Mouse (Mus musculus) gastrocnemius, adult 8-10 months (tissue): ENCODE data around the gene Ficd. TPM values are rescaled to one million over a fixed set of nuclear protein-coding genes. Genes with fewer than 3 reads are reported as not detected.
A peak's percentile ranks its signal among the peaks of the same experiment; 100 is the strongest.
"Not testable (repeated sequence)": the region's sequence is repeated elsewhere in the genome, so short reads cannot be mapped to it uniquely, and the experiment has no call there.

Source experiments
- DNase-seq, 2 experiments: peaks; one replicate each; pipeline ENCODE4 v3.0.0; 2022; ENCODE audit warnings: low spot score in 2 of 2
- total RNA-seq, 4 experiments: library from RNA; stranded (reverse); gene quantifications; 2 replicates each; pipeline ENCODE4 v1.2.4; 2022

The Ficd gene
- total RNA-seq, 4 experiments from 2014 or later, result 9.6 to 9.8 (median 9.7) TPM

GRCm38 (mm10) chr5:113772905-113773519 is 37.4 kb downstream of the Ficd start:
- DNase-seq, result no peak

- peak; percentile 79 to 85 for DNase-seq
Measured at GRCm38 (mm10) chr5:113773664-113774063, 38.1 kb downstream of the Ficd start.

GRCm38 (mm10) chr5:113775585-113775984 is 40.0 kb downstream of the Ficd start:
- DNase-seq, result no peak

- no peak for DNase-seq
Measured at GRCm38 (mm10) chr5:113776128-113776895, 40.7 kb downstream of the Ficd start.

GRCm38 (mm10) chr5:113776896-113777226 is 41.3 kb downstream of the Ficd start:
- DNase-seq, result no peak

GRCm38 (mm10) chr5:113777728-113778127 is 42.1 kb downstream of the Ficd start:
- not testable (repeated sequence) for DNase-seq

GRCm38 (mm10) chr5:113779569-113779968 is 44.0 kb downstream of the Ficd start:
- DNase-seq, result no peak

GRCm38 (mm10) chr5:113780082-113780752 is 44.6 kb downstream of the Ficd start:
- no peak for DNase-seq

- DNase-seq, result no peak
Measured at GRCm38 (mm10) chr5:113780763-113781162, 45.2 kb downstream of the Ficd start.

- no peak for DNase-seq
Measured at GRCm38 (mm10) chr5:113781254-113781653, 45.7 kb downstream of the Ficd start.

- DNase-seq, result no peak
Measured at GRCm38 (mm10) chr5:113781875-113782274, 46.3 kb downstream of the Ficd start.

- no peak for DNase-seq
Measured at GRCm38 (mm10) chr5:113782624-113783023, 47.0 kb downstream of the Ficd start.

GRCm38 (mm10) chr5:113783581-113784001 is 48.0 kb downstream of the Ficd start:
- DNase-seq, result no peak

GRCm38 (mm10) chr5:113784104-113784503 is 48.5 kb downstream of the Ficd start:
- DNase-seq, result not testable (repeated sequence)

GRCm38 (mm10) chr5:113786985-113787384 is 51.4 kb downstream of the Ficd start:
- DNase-seq, result no peak

- DNase-seq, result no peak
Measured at GRCm38 (mm10) chr5:113788645-113789044, 53.0 kb downstream of the Ficd start.

- no peak for DNase-seq
Measured at GRCm38 (mm10) chr5:113789075-113789788, 53.6 kb downstream of the Ficd start.

Other genes starting within 250 kb of the Ficd start
- under 1 TPM; 0.13 to 0.29 (median 0.15) TPM for gene Wscd2, start 245.5 kb upstream of the Ficd start, total RNA-seq
- gene Cmklr1, start 85.4 kb upstream of the Ficd start, total RNA-seq, result 10 to 100 TPM in 1 of 4 experiments, 1 to 10 TPM in 3; 6.6 to 11.3 (median 8.4) TPM
- not detected for gene 1700069L16Rik, start 11.0 kb upstream of the Ficd start, total RNA-seq
- 1 to 10 TPM; 6.3 to 6.9 (median 6.7) TPM for gene Sart3, start 36.7 kb downstream of the Ficd start, total RNA-seq
- 100 to 1,000 TPM; 156 to 185 (median 175) TPM for gene Iscu, start 36.9 kb downstream of the Ficd start, total RNA-seq
- 1 to 10 TPM in 1 of 4 experiments, under 1 TPM in 3; 0.36 to 1.1 (median 0.77) TPM for gene Tmem119, start 64.7 kb downstream of the Ficd start, total RNA-seq
- gene Selplg, start 96.8 kb downstream of the Ficd start, total RNA-seq, result 1 to 10 TPM in 1 of 4 experiments, under 1 TPM in 3; 0.41 to 1.5 (median 0.48) TPM
- 1 to 10 TPM; 7.0 to 9.8 (median 8.2) TPM for gene Coro1c, start 173.0 kb downstream of the Ficd start, total RNA-seq